Mouse (Mus musculus) Muller cell, postnatal 12 days (primary cell): ENCODE measurements around the gene Zfp385b.

Experiments
- DNase-seq: peaks from one replicate; pipeline ENCODE4 v3.0.0-alpha.2; 2015; ENCODE audit errors: inconsistent ontology term

Zfp385b gene

GRCm38 (mm10) chr2:77519341-77519740, 300.1 kb downstream of the Zfp385b start:
- peak; percentile 33 for DNase-seq

- DNase-seq = no peak
Observed at GRCm38 (mm10) chr2:77518693-77519092, 300.7 kb downstream of the Zfp385b start.

- no peak for DNase-seq
Observed at GRCm38 (mm10) chr2:77516606-77517005, 302.8 kb downstream of the Zfp385b start.

GRCm38 (mm10) chr2:77515654-77516053, 303.8 kb downstream of the Zfp385b start:
- no peak for DNase-seq

- no peak for DNase-seq
Observed at GRCm38 (mm10) chr2:77515011-77515410, 304.4 kb downstream of the Zfp385b start.

GRCm38 (mm10) chr2:77514476-77514875, 305.0 kb downstream of the Zfp385b start:
- DNase-seq = no peak

- no peak for DNase-seq
Observed at GRCm38 (mm10) chr2:77508731-77509130, 310.7 kb downstream of the Zfp385b start.

- DNase-seq = no peak
Observed at GRCm38 (mm10) chr2:77506308-77506707, 313.1 kb downstream of the Zfp385b start.

- no peak for DNase-seq
Observed at GRCm38 (mm10) chr2:77505614-77506013, 313.8 kb downstream of the Zfp385b start.

GRCm38 (mm10) chr2:77503674-77504351, 315.6 kb downstream of the Zfp385b start:
- DNase-seq = no peak

- DNase-seq = no peak
Observed at GRCm38 (mm10) chr2:77503217-77503616, 316.2 kb downstream of the Zfp385b start.

GRCm38 (mm10) chr2:77502458-77502857, 317.0 kb downstream of the Zfp385b start:
- DNase-seq = no peak

GRCm38 (mm10) chr2:77500480-77500879, 319.0 kb downstream of the Zfp385b start:
- no peak for DNase-seq

GRCm38 (mm10) chr2:77498379-77498778, 321.1 kb downstream of the Zfp385b start:
- DNase-seq = no peak

GRCm38 (mm10) chr2:77497942-77498341, 321.5 kb downstream of the Zfp385b start:
- no peak for DNase-seq

GRCm38 (mm10) chr2:77496071-77496470, 323.4 kb downstream of the Zfp385b start:
- DNase-seq = no peak

- no peak for DNase-seq
Observed at GRCm38 (mm10) chr2:77495344-77495743, 324.1 kb downstream of the Zfp385b start.

- no peak for DNase-seq
Observed at GRCm38 (mm10) chr2:77493695-77494094, 325.7 kb downstream of the Zfp385b start.

- DNase-seq = no peak
Observed at GRCm38 (mm10) chr2:77487151-77487550, 332.3 kb downstream of the Zfp385b start.

- no peak for DNase-seq
Observed at GRCm38 (mm10) chr2:77481274-77481673, 338.2 kb downstream of the Zfp385b start.

GRCm38 (mm10) chr2:77477536-77477935, 341.9 kb downstream of the Zfp385b start:
- no peak for DNase-seq

GRCm38 (mm10) chr2:77476444-77476843, 343.0 kb downstream of the Zfp385b start:
- DNase-seq = no peak

- DNase-seq = no peak
Observed at GRCm38 (mm10) chr2:77472254-77472837, 347.1 kb downstream of the Zfp385b start.

- no peak for DNase-seq
Observed at GRCm38 (mm10) chr2:77470716-77471115, 348.7 kb downstream of the Zfp385b start.
